Mouse (Mus musculus) liver, embryonic 11.5 days (tissue): ENCODE data around the gene Gm9008. TPM values are rescaled to one million over a fixed set of nuclear protein-coding genes. Genes with fewer than 3 reads are reported as not detected.
"Not testable (repeated sequence)": the region's sequence is repeated elsewhere in the genome, so short reads cannot be mapped to it uniquely, and the experiment has no call there.

ENCODE experiments used
- ATAC-seq: fragments of 200-750 bp; cut with Nextera tagmentation; replicated peaks from 2 replicates; pipeline ENCODE4 v1.8.0; 2017; ENCODE audit warnings: moderate number of reproducible peaks, mild to moderate bottlenecking, moderate TSS enrichment, moderate library complexity; ENCODE audit not compliant: low FRiP score
- DNase-seq: peaks from one replicate; pipeline ENCODE4 v3.0.0-alpha.2; 2017; ENCODE audit warnings: low spot score
- H3K27ac ChIP-seq: fragments of 300-500 bp; sonication (generic); 2 replicates; pipeline ENCODE4 v1.5.1; 2014; ENCODE audit warnings: mild to moderate bottlenecking, low read depth, low read length, control low read depth
- H3K27me3 ChIP-seq: fragments of 300-500 bp; sonication (generic); replicated peaks from 2 replicates; pipeline ENCODE4 v1.6.1; 2014; ENCODE audit warnings: low read length, mixed read lengths; ENCODE audit not compliant: control insufficient read depth, insufficient read depth
- H3K36me3 ChIP-seq: fragments of 300-500 bp; sonication (generic); 2 replicates; pipeline ENCODE4 v1.6.1; 2014; ENCODE audit warnings: mild to moderate bottlenecking, low read length, moderate library complexity, mixed read lengths; ENCODE audit not compliant: control insufficient read depth, insufficient read depth
- H3K4me1 ChIP-seq: fragments of 300-500 bp; sonication (generic); replicated peaks from 2 replicates; pipeline ENCODE4 v1.6.1; 2014; ENCODE audit warnings: low read length, mixed read lengths; ENCODE audit not compliant: control insufficient read depth, insufficient read depth
- H3K4me2 ChIP-seq: fragments of 300-500 bp; sonication (generic); 2 replicates; pipeline ENCODE4 v1.6.1; 2014; ENCODE audit warnings: mild to moderate bottlenecking, control low read depth, moderate library complexity
- H3K4me3 ChIP-seq: fragments of 300-500 bp; sonication (generic); 2 replicates; pipeline ENCODE4 v1.5.1; 2014; ENCODE audit warnings: low read depth, low read length, control low read depth
- H3K9ac ChIP-seq: fragments of 300-500 bp; sonication (generic); 2 replicates; pipeline ENCODE4 v1.6.1; 2014; ENCODE audit warnings: low read depth, low read length, control low read depth
- H3K9me3 ChIP-seq: fragments of 300-500 bp; sonication (generic); 2 replicates; pipeline ENCODE4 v1.6.1; 2016; ENCODE audit warnings: low read length, inconsistent platforms, mixed read lengths; ENCODE audit not compliant: control insufficient read depth
- WGBS: fragments of 180-500 bp; shearing (Covaris S2); extraction: QIAGEN DNeasy Blood & Tissue Kit; methylation state at CpG from one replicate; pipeline ENCODE4 v1.1.7; 2014; 5-methylcytosine and 5-hydroxymethylcytosine counted together
- polyA plus RNA-seq: library from polyadenylated mRNA; unstranded; fragments of >200 nt; fragmentation: Nextera tagmentation; extraction: Ambion mirVana; gene quantifications from 2 replicates; pipeline ENCODE4 v1.2.1, GENCODE M21; 2014

Gene Gm9008
- 0.12 and 0.23 TPM in 2 replicates for polyA plus RNA-seq

DNA sequence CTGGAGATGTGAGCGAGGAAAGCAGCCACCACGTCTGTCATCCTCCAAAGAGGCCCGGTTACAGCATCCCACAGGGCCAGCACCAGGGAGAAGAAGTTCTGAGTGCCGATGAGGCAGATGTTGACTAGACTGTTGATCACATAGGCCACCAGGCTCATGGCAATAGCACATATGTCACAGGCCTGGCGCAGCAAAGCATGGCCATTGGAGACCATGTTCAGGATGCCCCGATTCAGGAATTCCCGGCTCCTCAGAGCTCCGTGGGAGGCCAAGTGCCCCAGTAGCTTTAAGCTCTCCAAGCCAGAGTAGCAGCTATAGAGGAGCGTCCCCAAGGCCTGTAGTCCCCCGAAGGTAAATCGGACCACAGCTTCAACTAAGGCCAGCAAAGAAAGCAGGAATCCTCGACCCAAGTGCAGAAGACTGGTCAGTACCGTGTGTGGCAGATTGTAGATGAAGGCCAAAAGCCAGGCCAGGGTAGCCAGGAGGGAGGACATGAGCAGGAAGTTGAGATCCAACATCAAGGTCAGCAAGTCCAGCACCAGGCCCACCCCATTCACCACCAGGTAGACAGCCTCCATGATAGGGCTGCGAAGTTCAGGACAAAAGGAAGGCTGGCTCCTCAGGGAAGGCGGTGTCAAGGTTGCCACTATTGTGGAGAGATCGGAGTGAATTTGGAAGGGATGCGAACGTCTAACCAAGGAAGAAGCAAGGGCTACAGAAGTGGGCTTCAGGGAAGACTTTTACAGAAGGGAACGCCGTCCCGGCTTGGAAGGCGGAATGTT lies at the start of gene Gm9008:
TSS of gene Gm9008 (minus strand) at position 731 of the 782 bp plus-strand sequence.
- H3K4me1 ChIP-seq, H3K27me3 ChIP-seq, H3K4me2 ChIP-seq, H3K27ac ChIP-seq, H3K36me3 ChIP-seq, H3K9ac ChIP-seq, H3K9me3 ChIP-seq, H3K4me3 ChIP-seq, DNase-seq: not testable (repeated sequence)
- 94% methylated on average over 18 of the region's 22 CpGs for WGBS
- 0 out of 2 replicates have a peak, but pooled peaks have one; percentile 26 for ATAC-seq

GRCm38 (mm10) chr6:76521975-76522641 lies 24.5 kb upstream of the Gm9008 start:
- Histone ChIP-seq H3K4me3 (no peak overlapping the region), H3K4me1 (no peaks in the 10 kb centered on the region), H3K9ac (no peak overlapping the region), H3K9me3 (no peaks in the 10 kb centered on the region), H3K27ac (no peak overlapping the region), H3K4me2 (no peak overlapping the region), H3K27me3 (no peaks in the 10 kb centered on the region), H3K36me3 (no peaks in the 10 kb centered on the region)
- DNase-seq, result no peak
- ATAC-seq, result no peak
- WGBS, result 87% methylated on average over 4 of the region's 4 CpGs

DNA sequence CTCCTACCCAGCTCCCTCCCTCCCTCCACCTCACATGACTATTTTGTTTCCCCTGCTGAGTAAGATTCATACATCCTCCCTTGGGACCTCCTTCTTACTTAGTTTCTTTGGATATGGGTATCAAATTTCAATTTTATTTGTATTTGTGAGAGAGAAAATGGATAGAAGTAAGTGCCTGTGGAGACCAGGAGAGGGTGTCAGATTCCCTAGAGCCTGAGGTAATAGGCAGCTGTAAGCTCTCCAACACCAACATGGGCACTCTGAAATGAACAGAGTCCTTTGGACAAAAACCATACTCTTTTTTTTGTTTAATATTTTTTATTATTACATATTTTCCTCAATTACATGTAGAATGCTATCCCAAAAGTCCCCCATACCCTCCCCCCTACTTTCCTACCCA lies 12.6 kb upstream of the Gm9008 start:
- Histone ChIP-seq H3K36me3 (no peaks in the 10 kb centered on the region), H3K9ac (no peak overlapping the region), H3K27me3 (no peaks in the 10 kb centered on the region), H3K9me3 (no peaks in the 10 kb centered on the region), H3K4me1 (no peaks in the 10 kb centered on the region), H3K27ac (no peak overlapping the region), H3K4me2 (no peak overlapping the region), H3K4me3 (no peak overlapping the region)
- DNase-seq (no peak), ATAC-seq (no peak)

DNA sequence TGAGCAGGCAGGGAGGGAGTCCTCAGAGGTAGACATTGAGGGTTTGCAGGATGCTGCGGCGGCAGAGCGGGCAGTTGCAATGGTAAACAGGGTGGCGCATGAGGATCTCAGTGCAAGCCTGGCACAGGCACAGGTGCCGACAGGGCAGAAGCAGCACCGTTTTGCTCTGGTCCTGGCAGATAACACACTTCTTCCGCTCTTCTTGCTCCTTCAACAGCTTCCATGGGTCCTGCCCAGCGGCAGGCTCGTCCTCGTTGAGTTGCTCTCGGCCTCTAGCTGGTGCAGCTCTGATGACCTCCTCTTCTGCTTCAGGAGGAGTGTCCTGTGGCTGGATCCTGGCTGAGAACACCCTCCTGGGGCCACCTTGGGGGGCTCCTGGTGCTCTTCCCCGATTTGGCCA lies 1.2 kb downstream of the Gm9008 start:
- H3K27ac ChIP-seq, H3K4me2 ChIP-seq, H3K36me3 ChIP-seq, H3K9me3 ChIP-seq, ATAC-seq, DNase-seq, H3K9ac ChIP-seq, H3K4me3 ChIP-seq, H3K4me1 ChIP-seq, H3K27me3 ChIP-seq: not testable (repeated sequence)
- WGBS, result 94% methylated on average over 10 of the region's 12 CpGs

GRCm38 (mm10) chr6:76468194-76468593 lies 29.4 kb downstream of the Gm9008 start:
- Histone ChIP-seq H3K4me3 (no peak overlapping the region), H3K4me1 (no peaks in the 10 kb centered on the region), H3K9me3 (no peaks in the 10 kb centered on the region), H3K9ac (no peak overlapping the region), H3K36me3 (no peaks in the 10 kb centered on the region), H3K4me2 (no peak overlapping the region), H3K27me3 (no peaks in the 10 kb centered on the region), H3K27ac (no peak overlapping the region)
- no peak for ATAC-seq
- 35% methylated on average over 2 of the region's 2 CpGs for WGBS
- no peak for DNase-seq
